Mouse (Mus musculus) urinary bladder, postnatal 14 days (tissue): ENCODE results near the gene Eif3c.

Experiments
- DNase-seq: peaks from one replicate; pipeline ENCODE4 v3.0.0; 2021; ENCODE audit warnings: low spot score

The Eif3c gene

DNA sequence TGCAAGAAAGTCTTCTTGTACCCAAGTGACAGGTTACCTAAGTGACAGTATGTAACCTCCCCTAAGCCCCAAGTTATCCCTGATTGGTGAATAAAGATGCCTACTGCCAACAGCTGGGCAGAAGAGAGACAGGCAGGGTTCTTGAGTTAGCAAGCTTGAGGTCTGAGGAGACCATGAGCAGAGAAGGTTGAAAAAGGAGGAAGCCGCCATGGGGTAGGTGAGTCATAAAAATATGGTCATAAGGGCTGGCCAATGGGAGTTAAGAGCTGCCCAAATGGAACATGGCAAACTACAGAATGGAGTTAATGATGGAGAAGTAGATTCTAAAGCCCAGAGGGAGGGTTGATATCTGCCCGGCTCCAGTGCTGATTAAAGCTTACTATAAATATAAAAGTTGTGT is 20.6 kb downstream of the Eif3c start:
- no peak for DNase-seq

DNA sequence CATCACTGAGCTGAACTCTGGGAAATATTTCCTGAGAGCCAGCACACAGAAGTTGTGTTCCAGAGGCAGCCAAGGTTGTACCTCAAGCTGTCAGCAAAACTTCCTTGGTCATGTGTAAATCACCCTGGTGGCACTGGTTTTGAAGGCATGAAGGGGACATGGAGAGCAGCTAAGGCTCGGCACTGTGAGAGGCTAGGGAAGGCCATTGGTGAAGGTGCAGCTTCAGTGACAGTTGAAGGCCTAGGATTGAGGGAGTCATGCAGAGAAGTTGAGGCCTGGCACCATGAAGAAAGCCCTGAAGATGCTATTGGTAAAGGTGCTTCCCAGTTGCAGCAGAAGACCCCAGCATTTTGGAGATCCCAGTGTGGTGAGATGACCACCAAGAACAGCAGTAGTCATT is 24.6 kb downstream of the Eif3c start:
- no peak for DNase-seq

DNA sequence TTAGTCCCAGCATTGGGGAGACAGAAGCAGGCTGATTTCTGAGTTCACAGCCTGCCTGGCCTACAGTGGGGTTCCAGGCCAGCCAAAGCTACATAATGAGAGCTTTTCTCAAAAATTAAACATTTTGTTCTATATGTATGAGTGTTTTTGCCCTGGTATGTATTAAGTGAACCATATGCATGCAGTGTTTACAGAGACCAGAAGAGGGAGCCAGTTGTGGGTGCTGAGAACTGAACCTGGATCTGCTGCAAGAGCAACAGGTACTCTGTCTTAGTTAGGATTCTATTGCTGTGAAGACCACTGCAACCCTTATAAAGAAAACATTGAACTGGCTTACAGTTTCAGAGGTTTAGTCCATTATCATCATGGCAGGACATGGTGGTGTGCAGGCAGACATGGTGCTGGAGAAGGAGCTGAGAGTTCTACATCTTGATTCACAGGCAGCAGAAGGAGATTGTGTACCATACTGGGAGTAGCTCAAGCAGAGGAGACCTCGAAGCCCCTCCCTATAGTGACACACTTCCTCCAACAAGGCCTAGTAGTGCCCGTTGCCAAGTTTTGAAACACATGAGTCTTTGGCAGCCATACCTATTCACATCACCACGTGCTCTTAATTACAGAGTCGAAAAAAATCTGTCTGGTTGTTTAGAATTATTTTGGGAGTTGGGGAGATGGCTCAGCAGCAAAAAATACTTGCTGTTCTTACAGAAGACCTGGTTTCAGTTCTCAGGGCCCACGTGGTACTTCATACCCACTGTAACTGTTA is 28.2 kb downstream of the Eif3c start:
- no peak for DNase-seq

DNA sequence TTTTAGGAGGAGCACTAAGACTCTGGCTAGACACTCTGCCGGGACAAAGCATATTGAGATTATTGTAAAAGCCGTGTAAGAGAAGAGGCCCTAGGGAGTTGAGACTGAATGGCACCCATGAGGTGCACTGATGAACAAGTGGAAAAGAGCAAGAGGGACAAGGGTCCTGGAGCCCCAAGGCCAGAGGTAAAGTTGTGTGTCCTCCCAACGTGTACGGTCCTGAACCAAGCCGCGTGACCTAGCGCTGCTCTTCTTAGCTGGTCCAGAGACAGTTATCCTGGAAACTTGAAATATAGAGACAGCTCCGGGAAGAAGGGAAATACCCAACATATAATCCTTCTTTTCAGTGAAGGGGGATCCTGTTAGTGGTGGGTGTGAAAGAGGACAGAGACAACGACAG is 29.7 kb downstream of the Eif3c start:
- DNase-seq = no peak

DNA sequence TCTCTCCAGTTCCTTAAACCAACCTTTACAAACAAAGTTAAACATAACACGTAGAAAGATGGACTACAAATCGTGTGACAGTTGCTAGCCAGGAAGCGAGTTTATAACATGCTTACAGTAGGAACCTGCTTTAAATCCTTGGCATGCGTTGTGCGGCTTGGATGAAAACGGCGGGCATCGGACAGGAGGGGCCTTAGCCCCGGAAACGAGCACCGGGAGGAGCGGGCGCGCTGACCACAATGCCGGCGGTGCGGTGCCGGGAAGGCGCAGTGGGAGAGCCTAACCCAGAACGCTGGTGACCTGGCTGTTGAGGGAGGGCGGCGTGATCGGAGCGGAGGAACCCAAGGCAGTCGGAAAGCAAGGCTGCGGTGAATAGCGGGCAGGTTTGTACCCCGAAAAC is 30.4 kb downstream of the Eif3c start:
- peak; percentile 6 for DNase-seq

DNA sequence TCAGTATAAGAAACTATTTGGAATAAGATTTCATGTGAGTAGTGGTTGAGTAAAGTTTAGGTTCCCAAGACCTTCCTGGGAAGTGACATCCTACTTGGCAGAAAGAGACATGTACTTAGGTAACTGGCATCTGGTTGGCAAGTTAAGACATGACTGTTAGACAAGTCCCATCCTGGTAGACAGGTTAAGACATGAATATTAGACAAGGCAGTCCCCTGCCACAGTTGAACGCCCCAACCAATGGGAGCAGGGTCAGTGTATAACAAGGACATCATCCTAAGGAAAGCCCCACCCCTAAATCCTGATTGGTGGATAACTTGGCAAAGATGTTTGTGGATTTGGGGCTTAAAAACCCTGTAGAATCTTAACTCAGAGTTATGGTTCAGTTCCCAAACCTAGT is 32.8 kb downstream of the Eif3c start:
- no peak for DNase-seq

DNA sequence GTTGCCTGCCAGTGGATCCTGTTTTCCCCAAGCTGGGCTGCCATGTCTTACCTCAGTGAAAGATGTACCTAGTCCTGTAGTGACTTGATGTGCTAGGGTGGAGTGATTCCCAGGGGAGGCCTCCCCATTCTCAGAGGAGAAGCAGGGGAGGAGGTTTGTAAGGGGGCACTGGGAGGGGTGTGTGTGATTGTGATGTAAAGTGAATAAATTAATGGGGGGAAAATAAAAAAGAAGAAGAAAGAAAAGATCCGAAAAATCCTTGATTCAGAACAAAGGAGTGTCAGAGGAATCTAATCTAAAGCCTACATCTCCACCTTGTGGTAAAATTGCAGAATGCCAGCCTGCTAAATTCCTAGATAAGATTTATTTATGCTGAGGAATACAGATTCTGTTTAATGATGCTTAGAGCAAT is 38.0 kb downstream of the Eif3c start:
- no peak for DNase-seq

DNA sequence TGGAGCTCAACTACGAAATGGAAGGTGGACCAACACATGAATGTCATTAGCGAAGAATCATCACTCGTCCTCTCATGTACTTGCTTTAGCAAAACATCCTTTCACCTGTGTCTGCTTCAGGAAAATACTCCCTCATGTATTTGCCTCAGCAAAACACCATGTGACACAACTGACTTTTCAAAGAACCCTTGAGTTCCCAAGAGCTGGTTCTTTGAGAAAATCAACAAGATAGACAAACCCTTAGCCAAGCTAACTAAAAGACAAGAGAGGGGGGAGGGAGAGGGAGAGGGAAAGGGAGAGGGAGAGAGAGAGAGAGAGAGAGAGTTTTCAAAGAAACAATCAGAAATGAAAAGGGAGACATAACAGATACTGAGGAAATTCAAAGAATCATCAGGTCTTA is 42.9 kb downstream of the Eif3c start:
- no peak for DNase-seq

DNA sequence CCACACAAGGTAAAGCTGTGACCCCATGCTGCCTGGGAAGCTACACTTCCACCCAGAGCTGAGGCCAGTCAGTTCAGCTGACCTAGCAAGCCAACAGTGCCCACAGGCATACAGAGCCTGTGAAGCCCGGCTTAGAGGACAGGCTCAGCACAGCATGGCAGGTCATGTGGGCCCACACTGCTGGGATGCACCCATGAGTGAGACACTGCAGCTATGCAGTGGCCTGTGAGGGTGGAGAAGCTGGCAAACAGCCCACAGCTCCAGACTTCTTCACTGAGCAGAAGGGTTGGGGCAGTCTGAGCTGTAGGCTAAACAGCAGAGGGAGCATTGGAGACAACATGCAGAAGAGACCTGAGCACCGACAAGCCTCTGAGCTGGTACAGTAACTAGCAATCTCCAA is 46.7 kb downstream of the Eif3c start:
- peak; percentile 25 for DNase-seq

DNA sequence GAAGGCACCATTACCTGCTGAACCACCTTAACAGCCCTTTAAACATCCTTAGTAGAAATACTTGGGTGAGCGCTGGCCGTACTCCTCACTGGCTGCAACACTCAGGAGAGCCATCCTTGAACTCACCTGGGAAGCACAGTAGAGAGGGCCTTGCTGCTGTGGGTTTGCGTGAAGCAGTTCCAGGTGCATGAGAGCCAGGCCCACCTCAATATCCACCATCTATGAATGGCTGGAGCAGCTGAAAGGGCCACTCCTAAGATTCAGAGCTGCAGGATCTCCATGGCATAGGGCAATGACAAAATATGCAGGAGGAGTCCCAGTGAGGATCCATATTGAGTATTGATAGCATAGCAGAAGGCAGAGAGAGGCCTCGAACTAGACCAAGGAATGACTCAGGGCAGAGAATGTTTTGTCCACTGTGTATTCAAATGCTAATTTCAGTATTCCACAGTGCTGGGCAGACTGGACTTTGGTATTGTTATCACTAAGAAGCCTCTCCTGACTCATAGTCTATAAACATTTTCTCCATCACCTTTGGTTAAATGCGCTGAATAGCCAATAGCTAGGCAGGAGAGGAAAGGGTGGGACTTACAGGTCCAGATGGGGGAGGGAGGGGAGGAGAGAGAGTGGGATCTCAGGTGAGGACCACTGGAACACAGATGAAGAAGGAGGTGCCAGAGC is 47.8 kb downstream of the Eif3c start:
- no peak for DNase-seq

DNA sequence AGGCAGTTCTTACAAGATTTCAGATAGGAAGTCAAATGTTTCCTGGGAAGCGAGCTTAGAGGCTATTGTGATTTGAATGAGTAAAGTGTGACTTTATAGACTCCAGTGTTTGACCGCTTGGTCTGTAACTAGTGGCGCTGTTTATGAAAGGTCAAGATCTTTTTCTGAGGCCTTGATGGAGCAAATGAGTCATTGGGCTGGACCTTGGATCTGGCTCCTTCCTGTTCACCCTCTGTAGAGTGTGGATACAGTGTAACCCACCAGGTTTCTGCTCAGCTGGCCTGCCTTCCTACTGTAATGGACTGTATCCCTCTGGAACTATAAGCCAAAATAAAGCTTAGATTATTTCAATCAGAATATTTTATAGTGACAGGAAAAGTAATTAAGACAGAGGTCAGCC is 54.9 kb downstream of the Eif3c start:
- DNase-seq = no peak

DNA sequence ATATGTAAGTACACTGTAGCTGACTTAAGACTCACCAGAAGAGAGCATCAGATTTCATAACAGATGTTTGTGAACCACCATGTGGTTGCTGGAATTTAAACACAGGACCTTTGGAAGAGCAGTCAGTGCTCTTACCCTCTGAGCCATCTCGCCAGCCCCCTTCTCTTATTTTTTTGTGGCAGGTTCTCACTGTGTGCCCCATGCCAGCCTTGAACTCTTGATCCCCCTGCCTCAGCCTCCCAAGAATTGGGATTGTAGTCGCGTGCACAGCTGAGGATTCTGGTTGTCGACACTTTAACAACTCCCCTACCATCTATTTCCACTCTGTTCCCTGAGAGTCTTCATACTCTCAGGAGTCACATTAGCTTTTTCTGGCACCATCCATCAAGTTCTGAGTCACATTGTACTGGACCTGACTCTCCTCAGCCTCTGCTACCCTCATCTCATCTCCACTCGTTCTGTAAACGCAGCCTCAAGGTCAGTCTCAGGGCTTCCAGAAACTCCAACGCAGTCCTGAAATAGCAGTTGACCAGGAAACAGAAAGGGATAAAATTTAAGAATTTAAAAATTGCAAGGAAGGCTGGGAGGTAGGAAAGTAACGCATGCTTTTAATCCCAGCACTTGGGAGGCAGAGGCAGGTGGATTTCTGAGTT is 59.0 kb downstream of the Eif3c start:
- DNase-seq = no peak

DNA sequence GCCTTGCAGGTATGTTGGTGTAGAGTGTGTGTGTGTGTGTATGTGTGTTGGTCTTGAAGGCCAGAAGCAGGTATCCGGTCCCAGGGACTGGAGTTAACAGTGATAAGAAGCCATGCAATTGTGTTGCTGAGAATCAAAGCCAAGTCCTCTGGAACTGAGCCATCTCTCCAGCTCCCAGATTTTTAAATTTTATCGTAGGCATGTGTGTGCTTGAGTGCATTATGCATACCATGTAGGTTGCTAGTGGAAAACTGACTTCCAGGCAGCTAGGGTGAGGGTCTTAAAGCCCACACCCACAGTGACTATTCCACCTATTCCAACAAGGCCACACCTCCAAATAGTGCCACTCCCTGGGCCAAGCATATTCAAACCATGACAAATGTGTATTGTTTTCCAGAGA is 61.3 kb downstream of the Eif3c start:
- DNase-seq = no peak

DNA sequence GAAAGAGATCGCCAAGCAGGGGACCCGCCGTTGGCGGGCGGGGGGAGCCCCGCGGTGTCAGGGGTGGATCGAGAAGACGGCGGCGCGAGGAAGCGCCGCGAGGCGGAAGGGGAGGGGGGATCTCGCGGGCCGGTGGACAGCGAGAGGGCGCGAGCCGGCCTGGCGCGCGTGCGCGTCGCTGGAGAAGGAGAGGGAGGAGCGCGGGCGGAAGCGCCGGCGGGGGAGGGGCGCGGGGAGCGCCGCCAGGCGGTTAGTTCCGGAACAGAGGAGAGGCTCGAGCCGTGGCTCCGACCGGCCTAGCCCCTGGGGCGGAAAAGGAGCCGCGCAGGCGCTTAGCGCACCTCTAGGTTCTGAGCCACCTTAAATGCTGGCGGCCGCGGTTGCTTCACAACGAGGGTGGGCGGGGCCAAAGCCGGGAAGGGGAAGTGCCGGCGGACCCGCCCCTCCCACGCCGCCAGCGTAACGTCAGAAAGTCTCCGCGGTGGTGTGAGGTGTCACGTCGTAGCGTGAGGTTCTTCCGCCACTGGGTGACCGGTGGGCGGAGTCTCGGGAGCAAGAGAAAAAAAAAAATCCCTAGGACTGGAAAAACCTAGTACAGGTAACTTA is 62.8 kb downstream of the Eif3c start, which contains the start of gene Atxn2l:
Gene Atxn2l (minus strand): TSS at position 165 of the 606 bp plus-strand sequence.
- DNase-seq = peak; percentile 99

DNA sequence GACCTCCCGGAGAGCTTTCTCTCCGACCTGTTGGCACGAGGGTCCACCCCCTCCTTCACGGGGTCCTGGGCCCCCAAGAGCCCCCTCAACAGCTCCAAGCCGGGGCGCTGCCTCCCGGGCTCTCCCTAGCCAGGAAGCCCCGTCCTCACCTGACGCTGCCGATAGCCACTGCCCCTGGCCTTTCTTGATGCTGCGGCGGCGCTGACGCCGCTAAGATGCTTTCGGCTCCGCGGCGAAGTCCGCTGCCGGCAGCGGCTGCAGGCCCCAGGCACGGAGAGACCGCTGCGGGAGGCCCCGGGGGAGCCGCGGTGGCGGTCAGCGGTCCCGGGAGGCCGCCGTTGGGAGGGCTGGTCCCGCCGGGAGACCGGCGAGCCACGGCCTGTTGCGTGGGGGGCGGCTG is 63.5 kb downstream of the Eif3c start:
- DNase-seq = no peak

DNA sequence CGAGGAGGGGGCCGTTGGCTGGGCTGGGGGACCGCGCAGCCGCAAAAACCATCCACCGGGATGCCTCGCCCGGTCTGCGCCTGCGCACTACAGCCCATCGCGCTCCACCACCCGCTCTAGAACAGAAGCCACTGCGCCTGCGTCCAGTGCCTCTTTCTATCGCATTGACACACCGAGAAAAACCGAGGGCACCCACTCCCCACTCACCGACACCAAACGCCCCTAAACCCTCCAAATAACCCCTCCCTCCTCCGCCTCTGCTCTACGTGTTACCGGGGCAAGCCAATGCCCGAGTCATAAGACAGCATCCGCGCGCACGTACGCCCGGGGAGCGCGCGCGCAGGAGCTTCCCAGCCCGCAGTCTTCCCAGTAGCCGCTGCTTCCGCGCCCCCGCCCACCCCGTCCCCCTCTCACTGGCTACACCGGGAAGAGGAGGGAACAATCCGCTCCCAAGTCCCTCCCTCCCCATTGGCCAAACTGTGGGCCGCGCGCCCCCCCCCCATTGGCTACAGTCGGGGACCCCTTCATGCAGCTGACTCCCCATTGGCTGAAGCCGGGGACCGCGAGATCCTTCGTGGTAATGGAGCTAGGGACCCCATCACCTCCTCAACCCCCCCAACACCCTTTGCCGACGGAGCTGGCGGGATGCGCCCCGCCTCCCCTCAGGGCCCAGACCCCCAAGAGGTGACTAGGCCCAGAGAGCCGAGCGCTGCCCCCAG is 64.0 kb downstream of the Eif3c start:
- DNase-seq = peak; percentile 91

DNA sequence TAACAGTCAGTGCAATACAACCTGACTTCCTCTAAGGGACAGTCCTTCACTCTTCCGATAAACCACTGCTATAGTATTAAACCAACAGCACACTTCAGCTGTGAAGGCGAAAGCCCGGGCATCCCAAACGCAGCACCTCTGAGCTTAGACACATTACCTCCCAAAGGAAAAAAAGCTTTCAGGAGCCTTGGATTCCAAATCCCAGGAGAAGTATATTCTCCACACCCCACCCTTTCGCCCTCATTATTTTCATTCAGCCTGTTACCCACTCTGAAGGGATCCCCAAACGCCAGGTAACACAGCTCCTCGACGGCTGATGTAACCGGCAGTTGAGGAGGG is 64.6 kb downstream of the Eif3c start:
- DNase-seq = no peak

DNA sequence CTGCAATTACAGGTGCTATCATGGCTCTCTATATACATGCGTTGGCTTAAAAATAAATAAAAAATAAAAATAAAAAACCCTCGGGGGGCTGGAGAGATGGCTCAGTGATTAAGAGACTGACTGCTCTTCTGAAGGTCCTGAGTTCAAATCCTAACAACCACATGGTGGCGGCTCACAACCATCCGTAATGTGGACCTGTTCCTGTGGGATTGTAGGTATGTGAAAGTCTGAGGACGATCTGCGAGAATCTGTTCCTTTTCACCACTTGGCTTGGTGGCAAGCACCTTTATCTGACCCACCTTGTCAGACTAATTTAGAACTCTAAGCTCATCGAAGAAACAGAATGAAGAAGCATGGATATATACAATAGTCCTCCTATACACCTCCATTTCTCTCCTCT is 66.8 kb downstream of the Eif3c start:
- DNase-seq = no peak

DNA sequence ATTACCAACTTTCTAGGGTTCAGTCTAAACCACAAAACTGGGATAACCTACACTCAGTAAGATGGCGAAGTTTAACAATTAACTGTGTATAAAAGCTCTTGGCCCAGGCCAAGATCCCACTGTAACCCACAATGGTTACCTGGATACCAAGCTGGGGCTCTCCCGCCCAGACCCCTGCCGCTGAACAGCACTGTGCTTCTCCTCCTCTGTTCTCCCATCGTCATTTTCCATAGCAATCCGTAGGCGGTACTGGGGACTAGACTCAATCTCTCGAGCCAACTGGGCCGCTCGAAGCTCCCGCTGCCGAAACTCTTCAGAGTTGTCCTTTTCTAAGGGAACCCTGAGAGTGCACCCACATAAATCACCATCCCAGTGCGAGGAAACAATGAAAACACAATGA is 68.2 kb downstream of the Eif3c start:
- DNase-seq = no peak

DNA sequence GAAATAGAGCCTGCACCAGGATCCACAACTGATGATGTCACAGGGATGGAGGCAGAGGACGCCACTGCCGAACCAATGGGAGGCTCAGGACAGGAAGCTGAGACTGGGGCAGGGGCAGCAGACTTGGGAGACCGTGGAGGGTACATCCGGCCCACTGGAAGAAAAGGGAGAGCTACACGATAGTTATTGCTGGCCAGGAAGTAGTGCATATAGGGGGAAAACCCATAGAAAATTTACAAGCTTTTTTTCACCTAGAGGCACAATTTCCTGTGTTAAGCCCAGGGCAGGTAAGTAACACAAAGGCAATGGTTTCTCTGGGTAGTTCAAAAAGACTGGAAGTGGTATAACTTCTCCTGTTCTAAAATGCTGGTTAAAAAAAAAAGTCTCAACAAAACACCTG is 69.7 kb downstream of the Eif3c start:
- DNase-seq = no peak
